Mouse (Mus musculus) urinary bladder, postnatal 36 days (tissue): ENCODE results near the gene Atg3.

Source experiments
- DNase-seq, 2 experiments: peaks; one replicate each; pipeline ENCODE4 v3.0.0; 2022; ENCODE audit warnings: low spot score in 2 of 2, mixed read lengths in 1 of 2

The Atg3 gene

GRCm38 (mm10) chr16:45158522-45159388 is at the start of gene Atg3, which contains the start of gene Slc35a5:
TSS of gene Atg3 (plus strand) at chr16:45158785.
TSS of gene Slc35a5 (minus strand) at chr16:45158706.
- DNase-seq, result peak; percentile 90 to 95

- DNase-seq, result peak; percentile 65 to 77
Observed at GRCm38 (mm10) chr16:45110498-45110897, 48.1 kb upstream of the Atg3 start.

GRCm38 (mm10) chr16:45117200-45117599 is 41.4 kb upstream of the Atg3 start:
- DNase-seq, result no peak

- DNase-seq, result no peak
Observed at GRCm38 (mm10) chr16:45118760-45119159, 39.8 kb upstream of the Atg3 start.

GRCm38 (mm10) chr16:45120844-45121425 is 37.6 kb upstream of the Atg3 start:
- peak in 1 of 2 experiments; percentile 66 for DNase-seq

- DNase-seq, result no peak
Observed at GRCm38 (mm10) chr16:45122571-45122970, 36.0 kb upstream of the Atg3 start.

GRCm38 (mm10) chr16:45124230-45125203 is 34.1 kb upstream of the Atg3 start:
- DNase-seq, result no peak

- DNase-seq, result no peak
Observed at GRCm38 (mm10) chr16:45127936-45128710, 30.5 kb upstream of the Atg3 start.

- no peak for DNase-seq
Observed at GRCm38 (mm10) chr16:45141711-45142110, 16.9 kb upstream of the Atg3 start.

- no peak for DNase-seq
Observed at GRCm38 (mm10) chr16:45142565-45142964, 16.0 kb upstream of the Atg3 start.

- DNase-seq, result no peak
Observed at GRCm38 (mm10) chr16:45145119-45145518, 13.5 kb upstream of the Atg3 start.

- no peak for DNase-seq
Observed at GRCm38 (mm10) chr16:45148488-45149082, 10.0 kb upstream of the Atg3 start.

GRCm38 (mm10) chr16:45154741-45155250 is 3.8 kb upstream of the Atg3 start:
- DNase-seq, result no peak

- peak; percentile 64 to 72 for DNase-seq
Observed at GRCm38 (mm10) chr16:45158136-45158521, 456 bp upstream of the Atg3 start.

- no peak for DNase-seq
Observed at GRCm38 (mm10) chr16:45159389-45159716, 768 bp downstream of the Atg3 start.

- no peak for DNase-seq
Observed at GRCm38 (mm10) chr16:45178552-45178951, 20.0 kb downstream of the Atg3 start.

- DNase-seq, result no peak
Observed at GRCm38 (mm10) chr16:45181824-45182223, 23.2 kb downstream of the Atg3 start.

GRCm38 (mm10) chr16:45192613-45193012 is 34.0 kb downstream of the Atg3 start:
- DNase-seq, result peak; percentile 43 to 62

- peak; percentile 15 to 30 for DNase-seq
Observed at GRCm38 (mm10) chr16:45196816-45197215, 38.2 kb downstream of the Atg3 start.

- no peak for DNase-seq
Observed at GRCm38 (mm10) chr16:45201395-45201794, 42.8 kb downstream of the Atg3 start.

GRCm38 (mm10) chr16:45204438-45204837 is 45.9 kb downstream of the Atg3 start:
- no peak for DNase-seq
